Mouse (Mus musculus) cerebellum, adult 2 months (tissue): ENCODE data around the gene Zbtb8os.

ENCODE experiments used
- CTCF ChIP-seq: fragments of 200-500 bp; IDR thresholded peaks from 2 replicates; pipeline ENCODE4 v1.5.1; 2011; ENCODE audit warnings: low read depth, mild to moderate bottlenecking, control low read depth, low read length, moderate library complexity, borderline replicate concordance; ENCODE audit not compliant: insufficient read depth
- POLR2A ChIP-seq: fragments of 200-500 bp; IDR thresholded peaks from 2 replicates; pipeline ENCODE4 v1.6.1; 2011; ENCODE audit warnings: low read length, control low read depth, borderline replicate concordance; ENCODE audit not compliant: insufficient read depth

DNA sequence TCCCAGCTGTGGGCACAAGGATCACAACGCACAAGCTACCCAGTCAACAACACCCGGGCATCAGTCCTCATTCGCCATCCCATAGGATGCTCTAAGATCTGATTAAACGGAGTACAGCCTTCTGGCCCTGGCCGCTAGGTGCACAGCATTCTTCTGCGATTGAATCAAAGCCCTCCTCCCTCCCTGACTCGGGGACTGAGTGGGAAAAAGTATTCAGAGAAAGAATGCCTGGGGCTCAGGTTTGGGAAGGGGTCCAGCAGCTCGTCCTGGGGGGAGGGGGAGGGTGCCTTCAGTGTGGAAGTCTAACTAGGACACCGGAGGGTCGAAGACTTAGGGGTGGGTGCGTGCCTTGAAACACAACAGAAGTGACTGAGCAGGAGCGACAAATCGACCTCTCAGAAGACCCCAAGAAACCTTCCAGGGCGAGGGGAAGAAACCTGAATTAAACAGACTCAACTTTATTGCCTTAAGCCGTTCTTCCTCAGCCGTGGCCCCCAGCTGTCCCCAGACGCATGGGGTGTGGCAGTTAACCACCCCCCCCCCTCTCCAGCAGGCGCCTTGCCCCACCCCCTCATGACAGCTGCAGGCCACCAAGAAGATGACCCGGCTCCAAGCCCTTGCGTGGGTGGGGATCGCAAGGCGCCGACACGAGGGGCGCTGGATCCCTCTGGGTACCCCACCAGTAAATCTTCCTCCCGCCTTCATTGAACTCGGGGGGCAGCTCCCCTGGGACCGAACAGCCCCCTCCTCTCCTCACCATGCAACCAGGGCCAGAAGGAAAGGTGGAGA is 48.6 kb upstream of the Zbtb8os start:
- TF ChIP-seq CTCF (no peak), POLR2A (no peak)
